Mouse (Mus musculus): Measurements from ENCODE around the gene Aaas.

The Aaas gene

DNA sequence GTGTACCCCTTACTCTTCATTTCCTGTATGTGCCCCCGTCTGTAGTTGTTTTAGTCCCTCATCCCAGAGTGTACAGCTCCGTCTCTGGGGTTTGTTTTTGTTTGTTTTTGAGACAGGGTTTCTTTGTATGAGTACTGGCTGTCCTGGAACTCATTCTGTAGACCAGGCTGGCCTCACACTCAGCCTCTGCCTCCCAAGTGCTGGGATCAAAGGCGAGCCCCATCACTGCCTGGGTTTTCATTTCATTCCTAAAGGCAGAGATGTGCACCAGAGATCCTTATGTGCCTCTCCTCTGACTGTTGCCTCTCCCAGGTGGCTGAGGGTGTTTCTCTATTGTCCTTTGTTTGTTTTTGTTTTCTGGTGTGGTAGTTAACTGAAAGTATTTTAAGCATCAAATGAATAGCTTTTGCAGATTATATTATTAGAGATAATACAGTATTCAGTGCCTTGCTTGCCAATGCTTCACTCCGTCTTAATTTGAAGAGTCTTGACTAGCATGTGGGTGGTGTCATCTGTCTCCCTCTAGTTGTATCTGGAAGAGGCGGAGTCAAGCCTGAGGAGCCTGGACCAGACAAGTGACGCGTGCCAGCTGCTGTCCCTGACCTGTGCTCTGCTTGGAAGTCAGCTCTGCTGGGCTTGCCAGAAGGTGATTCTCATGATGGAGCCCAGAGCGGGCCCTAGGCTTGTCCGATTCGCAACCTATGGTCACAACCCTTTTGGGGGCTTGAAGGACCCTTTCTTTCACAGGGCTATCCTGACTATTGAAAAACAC lies 40.3 kb downstream of the Aaas start:
- in situ Hi-C loops (cut with MboI, MseI) = no loop called here

DNA sequence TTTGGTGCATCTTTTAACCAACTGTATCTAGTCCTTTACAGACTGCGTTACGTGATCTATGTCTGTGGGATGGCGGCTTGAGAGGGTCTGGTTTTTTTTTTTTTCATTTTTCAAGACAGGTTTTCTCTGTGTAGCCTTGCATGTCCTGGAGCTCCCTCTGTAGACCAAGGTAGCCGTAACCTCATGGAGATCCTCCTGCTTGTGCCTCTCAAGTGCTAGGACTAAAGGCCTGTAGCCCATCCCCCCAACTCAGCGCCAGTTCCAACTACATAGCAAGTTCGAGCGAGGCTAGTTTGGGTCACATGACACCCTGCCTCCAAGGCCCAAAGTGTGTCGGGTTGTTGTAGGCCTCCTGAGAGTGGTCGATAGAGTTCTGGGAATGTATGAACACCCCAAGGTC lies 41.9 kb downstream of the Aaas start:
- in situ Hi-C loops (cut with MboI, MseI) = no loop called here

DNA sequence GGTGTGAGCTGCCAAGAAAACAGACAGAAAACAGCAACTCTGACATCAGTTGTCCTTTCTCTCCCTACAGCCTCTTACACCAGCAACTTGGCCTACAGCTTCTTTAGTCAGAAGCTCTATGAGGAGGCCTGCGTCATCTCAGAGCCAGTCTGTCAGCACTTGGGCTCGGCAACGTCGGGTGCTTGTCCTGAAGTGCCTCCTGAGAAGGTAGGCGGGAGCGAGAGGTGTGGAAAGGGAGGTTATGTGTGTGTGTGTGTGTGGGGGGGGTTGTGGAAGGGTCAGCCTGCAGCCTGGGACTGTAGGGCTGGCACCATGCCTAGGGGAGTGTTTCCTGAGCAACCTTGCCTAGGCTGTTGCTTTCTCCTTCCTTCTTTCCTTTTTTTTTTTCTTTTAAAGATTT lies 48.0 kb downstream of the Aaas start:
- in situ Hi-C loops (cut with MboI, MseI) = no loop called here

DNA sequence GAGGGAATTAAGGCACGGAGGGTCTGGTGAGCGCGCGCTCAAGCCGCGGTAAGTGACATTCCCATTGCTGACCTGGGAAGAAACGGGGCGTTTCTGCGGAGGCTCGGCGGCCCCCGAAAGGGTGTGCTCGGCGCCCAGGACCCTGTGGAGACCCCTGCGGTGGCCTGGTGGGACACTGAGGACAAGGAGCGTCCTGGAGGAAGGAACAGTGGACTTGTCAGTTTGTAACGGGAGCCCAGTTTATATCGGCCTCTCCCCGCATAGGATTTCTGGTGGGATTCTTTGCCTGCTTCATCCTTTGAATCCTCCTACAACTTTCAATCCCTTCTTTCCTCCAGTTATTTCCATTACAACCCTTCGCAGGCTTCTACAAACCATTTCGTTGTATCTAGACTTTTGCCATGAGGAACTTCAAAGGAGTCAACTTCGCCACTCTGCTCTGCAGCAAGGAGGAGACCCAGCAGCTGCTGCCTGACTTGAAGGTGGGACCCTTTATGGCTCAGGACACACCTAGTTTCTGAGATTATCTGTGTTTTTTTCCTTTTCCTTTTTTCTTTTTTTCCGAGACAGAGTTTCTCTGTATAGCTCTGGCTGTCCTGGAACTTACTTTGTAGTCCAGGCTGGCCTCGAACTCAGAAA lies 54.1 kb downstream of the Aaas start:
- in situ Hi-C loops (cut with MboI, MseI) = no loop called here

DNA sequence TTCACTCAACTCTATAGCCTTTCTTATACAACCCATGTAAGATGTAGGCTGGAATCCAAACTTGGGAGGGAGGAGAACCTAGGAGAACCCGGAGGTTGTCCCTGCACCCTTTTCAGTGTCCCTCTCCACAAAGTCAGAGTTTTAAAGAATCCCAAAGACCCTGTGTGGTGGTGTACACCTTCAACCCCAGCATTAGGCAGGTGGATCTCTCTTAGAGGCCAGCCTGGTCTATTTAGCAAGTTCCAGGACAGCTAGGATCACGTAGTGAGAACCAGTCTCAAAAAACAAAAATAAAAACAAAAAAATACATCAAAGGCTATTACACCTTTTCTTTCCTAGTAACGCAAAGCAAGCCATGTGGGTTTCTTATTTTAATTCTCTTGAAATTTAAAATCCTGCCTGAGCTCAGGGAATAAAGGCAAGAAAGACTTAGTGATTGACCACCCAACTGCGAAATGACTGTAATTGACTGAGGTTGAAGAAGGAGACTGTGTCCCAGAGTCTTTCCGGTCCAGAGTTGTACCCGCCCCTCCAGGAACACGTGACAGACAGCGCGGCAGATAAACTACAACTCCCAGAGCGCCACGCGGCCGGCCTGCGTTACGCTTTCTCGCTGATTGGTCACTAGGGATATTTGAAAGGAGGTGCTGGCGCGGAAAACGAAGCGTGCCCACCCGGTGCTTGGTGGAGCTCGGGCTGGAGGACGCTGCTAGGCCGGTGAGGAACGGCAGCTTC lies 54.8 kb downstream of the Aaas start, which contains the start of gene Espl1:
Gene Espl1, plus strand, starts transcription at position 634 of the 735 bp plus-strand sequence.
- in situ Hi-C loops (cut with MboI, MseI) = no loop called here
